Mouse (Mus musculus) thymus, adult 2 months (tissue): Measurements from ENCODE around the gene Tmem11. TPM values are rescaled to one million over a fixed set of nuclear protein-coding genes. Genes with fewer than 3 reads are reported as not detected.

Experiments
- DNase-seq: peaks from one replicate; pipeline ENCODE4 v3.0.0; 2021
- H3K27ac ChIP-seq: fragments of 200-500 bp; 2 replicates; pipeline ENCODE4 v1.5.1; 2012; ENCODE audit warnings: low read length, control low read depth; ENCODE audit not compliant: control insufficient read depth, insufficient read depth
- H3K27me3 ChIP-seq: fragments of 200-500 bp; 2 replicates; pipeline ENCODE4 v1.6.1; 2012; ENCODE audit warnings: mild to moderate bottlenecking, low read length, moderate library complexity, mixed read lengths; ENCODE audit not compliant: control insufficient read depth, insufficient read depth
- H3K36me3 ChIP-seq: fragments of 200-500 bp; 2 replicates; pipeline ENCODE4 v1.6.1; 2012; ENCODE audit warnings: mild to moderate bottlenecking, low read length, moderate library complexity; ENCODE audit not compliant: control insufficient read depth, insufficient read depth
- H3K4me1 ChIP-seq: fragments of 200-500 bp; replicated peaks from 2 replicates; pipeline ENCODE4 v1.6.1; 2012; ENCODE audit warnings: low read length; ENCODE audit not compliant: control insufficient read depth, insufficient read depth
- H3K4me3 ChIP-seq: fragments of 200-500 bp; 2 replicates; pipeline ENCODE4 v1.5.1; 2012; ENCODE audit warnings: mild to moderate bottlenecking, low read length, control low read depth, moderate library complexity; ENCODE audit not compliant: control insufficient read depth, insufficient read depth
- CTCF ChIP-seq: fragments of 200-500 bp; IDR thresholded peaks from 2 replicates; pipeline ENCODE4 v1.5.1; 2012; ENCODE audit warnings: mild to moderate bottlenecking, control low read depth, low read length, moderate library complexity, borderline replicate concordance; ENCODE audit not compliant: control insufficient read depth, poor library complexity, insufficient read depth; ENCODE audit errors: extremely low read depth
- POLR2A ChIP-seq: fragments of 200-500 bp; IDR thresholded peaks from 2 replicates; pipeline ENCODE4 v1.6.1; 2012; ENCODE audit warnings: mild to moderate bottlenecking, low read length, control low read depth, moderate library complexity; ENCODE audit not compliant: control insufficient read depth, poor library complexity, insufficient read depth; ENCODE audit errors: extremely low read depth
- WGBS: fragments of 180-500 bp; shearing (Covaris S2); methylation state at CpG from one replicate; pipeline ENCODE4 v1.1.7; 2018; 5-methylcytosine and 5-hydroxymethylcytosine counted together
- polyA plus RNA-seq: library from polyadenylated mRNA; depleted of rRNA; stranded (reverse); fragments of >200 nt; gene quantifications from 2 replicates; pipeline ENCODE4 v1.2.3, GENCODE M21; 2012

Gene Tmem11
- polyA plus RNA-seq, 1 experiment, result 76.7 TPM

DNA sequence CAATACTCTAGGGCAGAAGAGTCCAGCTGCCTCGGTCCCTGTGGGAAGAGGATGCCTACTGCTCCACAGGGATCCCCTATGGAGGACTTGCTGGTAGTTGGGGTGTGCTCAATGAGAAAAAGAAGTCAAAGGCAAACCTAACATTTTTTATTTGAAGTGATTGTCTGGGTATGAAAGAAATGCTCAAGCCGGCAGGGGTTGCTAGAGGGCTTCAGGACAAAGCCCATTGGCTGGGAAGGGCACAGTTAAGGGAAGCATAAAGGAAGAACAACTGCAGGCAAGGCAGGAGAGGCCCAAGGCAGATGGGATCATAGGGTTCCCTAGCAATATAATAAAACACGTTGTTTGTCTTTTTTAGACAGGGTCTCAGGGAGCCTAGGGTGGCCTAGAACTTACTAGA is 29.0 kb upstream of the Tmem11 start:
- no peak overlapping the region for H3K27ac ChIP-seq
- WGBS, result 88% methylated on average over 3 of the region's 3 CpGs
- no peak overlapping the region for H3K4me3 ChIP-seq
- TF ChIP-seq POLR2A (no peak), CTCF (no peak)
- peaks cover 5% of the 10 kb centered on the region; the same call in 1 of the 2 replicates for H3K36me3 ChIP-seq
- peaks cover 12% of the 10 kb centered on the region for H3K4me1 ChIP-seq
- H3K27me3 ChIP-seq, result no peaks in the 10 kb centered on the region
- DNase-seq, result no peak

DNA sequence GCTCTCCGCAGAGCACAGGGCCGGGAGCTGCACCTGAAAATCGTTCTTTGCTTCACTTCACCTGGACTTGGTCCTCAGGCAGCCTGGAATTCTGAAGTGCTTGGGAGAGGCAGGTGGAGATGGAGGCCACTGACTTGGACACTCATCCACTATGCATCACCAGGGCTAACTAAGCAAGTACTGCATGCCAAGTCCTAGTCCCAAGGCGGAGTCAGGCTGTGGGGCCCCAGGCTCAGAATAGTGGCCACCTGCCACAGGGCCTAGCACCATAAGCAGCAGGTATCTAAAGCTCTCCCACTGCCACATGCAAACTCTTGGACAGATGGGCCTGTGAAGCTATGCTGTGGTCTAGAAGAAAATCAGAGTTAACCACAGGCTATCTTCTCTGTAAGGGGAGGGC is 27.4 kb upstream of the Tmem11 start:
- no peak for TF ChIP-seq CTCF
- TF ChIP-seq POLR2A, result no peak
- H3K4me1 ChIP-seq, result no peaks in the 10 kb centered on the region
- H3K4me3 ChIP-seq, result no peak overlapping the region
- DNase-seq, result no peak
- H3K27me3 ChIP-seq, result no peaks in the 10 kb centered on the region
- peaks cover 5% of the 10 kb centered on the region; the same call in 1 of the 2 replicates for H3K36me3 ChIP-seq
- H3K27ac ChIP-seq, result no peak overlapping the region
- 94% methylated on average over 4 of the region's 4 CpGs for WGBS

DNA sequence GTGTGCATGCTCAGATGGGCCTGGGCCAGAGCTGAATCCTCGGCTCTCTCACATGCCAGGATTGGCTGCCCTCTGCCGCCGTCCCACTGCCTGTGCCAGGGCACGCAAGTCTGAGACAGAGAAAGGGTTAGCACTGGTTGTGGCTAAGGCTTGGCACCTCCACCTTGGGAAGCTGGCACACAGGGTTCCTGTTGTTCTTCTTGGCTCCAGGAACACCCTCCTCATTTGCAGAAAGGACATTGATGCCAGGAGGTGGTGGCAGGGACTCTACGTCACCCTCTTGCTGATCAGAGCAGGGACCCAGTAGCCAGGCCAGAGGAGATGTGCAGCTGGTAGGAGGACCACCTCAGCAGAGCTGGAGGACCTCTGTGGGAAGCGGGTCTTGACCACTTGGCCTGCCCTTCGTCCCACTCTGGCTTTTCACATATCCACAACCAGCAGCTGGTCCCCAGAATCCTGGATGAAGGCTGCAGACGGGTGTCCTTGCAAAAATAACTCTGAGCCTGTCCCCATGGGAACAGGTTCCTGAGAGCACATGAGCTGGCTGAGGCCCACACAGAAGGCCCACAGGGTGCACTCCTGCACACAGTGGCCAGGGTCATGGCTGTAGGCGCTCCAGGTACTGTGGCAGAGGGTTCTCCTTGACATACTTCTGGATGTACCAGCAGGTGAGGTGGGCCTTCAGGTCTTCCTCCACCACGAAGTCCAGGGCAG is 26.5 kb upstream of the Tmem11 start:
- Histone ChIP-seq H3K27ac (no peak overlapping the region), H3K27me3 (no peaks in the 10 kb centered on the region), H3K4me3 (no peak overlapping the region), H3K36me3 (peaks cover 5% of the 10 kb centered on the region; the same call in 1 of the 2 replicates), H3K4me1 (no peaks in the 10 kb centered on the region)
- no peak for DNase-seq
- WGBS, result 96% methylated on average over 10 of the region's 10 CpGs
- TF ChIP-seq POLR2A (no peak), CTCF (no peak)

DNA sequence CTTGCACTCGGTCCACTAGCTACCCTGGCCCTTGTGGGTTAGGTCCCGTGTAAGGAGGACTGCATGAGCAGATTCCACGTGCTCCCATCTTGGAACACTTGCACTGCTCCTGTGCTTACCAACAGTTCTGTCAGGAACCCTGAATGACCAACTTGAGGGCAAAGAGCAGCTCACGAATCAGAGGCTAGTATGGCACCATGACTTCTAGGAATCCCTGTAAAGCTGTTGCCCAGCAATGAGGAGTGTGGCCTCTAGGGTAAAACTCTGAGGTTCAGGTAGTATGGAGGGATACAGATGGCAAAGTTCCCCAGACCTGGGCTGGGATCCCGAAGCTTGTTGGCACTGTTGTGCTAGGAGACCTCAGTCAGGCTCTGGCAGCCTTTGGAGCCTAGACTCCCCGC is 24.6 kb upstream of the Tmem11 start:
- no peak for TF ChIP-seq CTCF
- 95% methylated on average over 6 of the region's 6 CpGs for WGBS

DNA sequence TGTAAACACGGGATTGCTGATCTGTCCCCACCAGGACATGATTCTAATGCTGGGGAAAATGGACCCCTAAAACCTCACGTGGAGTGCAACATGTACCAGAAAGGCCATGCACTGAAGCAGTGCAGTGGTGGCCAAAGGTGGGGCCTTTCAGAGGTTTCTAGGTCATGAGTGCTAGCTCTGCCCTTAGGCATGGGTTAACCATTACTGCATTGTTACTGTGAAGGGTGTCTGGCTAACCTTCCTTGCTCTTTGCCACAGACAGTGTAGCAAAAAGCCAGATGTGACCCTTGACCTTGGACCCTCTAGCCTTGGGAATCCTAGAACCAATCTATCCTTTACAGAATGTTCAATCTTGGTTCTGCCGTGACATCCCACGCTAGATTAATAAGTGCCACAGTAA is 23.4 kb upstream of the Tmem11 start:
- H3K4me1 ChIP-seq, result no peaks in the 10 kb centered on the region
- H3K27ac ChIP-seq, result no peak overlapping the region
- WGBS, result 94% methylated on average over 4 of the region's 4 CpGs
- no peaks in the 10 kb centered on the region for H3K27me3 ChIP-seq
- DNase-seq, result no peak
- no peak overlapping the region for H3K4me3 ChIP-seq
- peaks cover 5% of the 10 kb centered on the region; the same call in 1 of the 2 replicates for H3K36me3 ChIP-seq
- TF ChIP-seq CTCF (no peak), POLR2A (no peak)

More for the DNA sequence above, 24.6 kb upstream of the Tmem11 start:
- Histone ChIP-seq H3K27me3 (no peaks in the 10 kb centered on the region), H3K27ac (no peak overlapping the region), H3K36me3 (peaks cover 5% of the 10 kb centered on the region; the same call in 1 of the 2 replicates), H3K4me3 (no peak overlapping the region), H3K4me1 (no peaks in the 10 kb centered on the region)
- no peak for DNase-seq

DNA sequence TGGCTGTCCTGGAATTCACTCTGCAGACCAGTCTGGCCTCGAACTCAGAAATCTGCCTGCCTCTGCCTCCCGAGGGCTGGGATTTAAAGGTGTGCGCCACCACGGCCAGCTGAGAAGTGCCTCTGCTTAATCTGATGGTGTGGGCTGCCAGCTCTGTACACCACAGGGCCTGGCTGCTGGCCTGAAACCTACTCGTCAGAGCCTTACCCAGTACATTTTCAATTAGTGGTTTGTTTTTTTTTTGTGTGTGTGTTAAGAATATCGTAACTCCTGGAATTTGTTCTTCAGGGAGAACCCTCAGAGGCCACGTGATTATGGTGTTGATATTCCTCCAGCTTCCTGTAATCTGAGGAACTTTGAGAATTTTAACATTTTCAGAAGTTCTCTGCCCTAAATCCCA is 22.9 kb upstream of the Tmem11 start:
- 87% methylated on average over 7 of the region's 7 CpGs for WGBS
- DNase-seq, result no peak
- Histone ChIP-seq H3K27ac (no peak overlapping the region), H3K36me3 (peaks cover 5% of the 10 kb centered on the region; the same call in 1 of the 2 replicates), H3K4me1 (no peaks in the 10 kb centered on the region), H3K4me3 (no peak overlapping the region), H3K27me3 (no peaks in the 10 kb centered on the region)
- TF ChIP-seq POLR2A (no peak), CTCF (no peak)

DNA sequence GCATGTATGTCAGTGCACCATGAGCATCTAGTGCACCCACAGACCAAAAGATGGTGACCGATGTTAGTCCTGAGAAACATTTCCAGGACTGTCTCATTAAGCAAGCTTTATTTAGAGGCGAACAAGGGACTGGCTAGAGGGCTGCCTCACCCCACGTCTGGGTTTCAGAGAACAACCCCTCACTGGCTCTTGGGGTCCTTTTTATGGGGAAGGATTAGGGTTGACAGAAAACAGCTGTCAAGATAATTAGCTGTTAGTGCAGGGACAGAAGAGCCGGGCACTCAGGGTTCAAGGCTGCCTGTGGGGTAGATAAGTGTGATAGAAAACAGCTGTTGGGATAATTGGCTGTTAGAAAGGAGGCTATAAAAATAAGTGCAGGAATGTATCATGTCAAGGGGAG is 16.8 kb upstream of the Tmem11 start:
- Histone ChIP-seq H3K27me3 (no peaks in the 10 kb centered on the region), H3K27ac (no peak overlapping the region), H3K4me3 (no peak overlapping the region), H3K36me3 (no peaks in the 10 kb centered on the region), H3K4me1 (no peaks in the 10 kb centered on the region)
- 83% methylated on average over 4 of the region's 4 CpGs for WGBS
- DNase-seq, result no peak
- TF ChIP-seq CTCF (no peak), POLR2A (no peak)
